Mouse (Mus musculus) adrenal gland, postnatal 4 days (tissue): Measurements from ENCODE around the gene Pfkl. TPM values are rescaled to one million over a fixed set of nuclear protein-coding genes. Genes with fewer than 3 reads are reported as not detected.
A peak's percentile ranks its signal among the peaks of the same experiment; 100 is the strongest.
"Not testable (repeated sequence)": the region's sequence is repeated elsewhere in the genome, so short reads cannot be mapped to it uniquely, and the experiment has no call there.

Experiments
- DNase-seq, 2 experiments: peaks; one replicate each; pipeline ENCODE4 v3.0.0; 2021 to 2022; ENCODE audit warnings: low spot score in 2 of 2, mixed read lengths in 2 of 2
- total RNA-seq, 2 experiments: library from RNA; stranded (reverse); gene quantifications; 2 replicates each; pipeline ENCODE4 v1.2.3; 2021

Pfkl gene
- total RNA-seq, 2 experiments from 2014 or later = 85.6 to 87.2 TPM

- no peak for DNase-seq
These were observed 3.0 kb upstream of the Pfkl start for GRCm38 (mm10) chr10:78012661-78013495.

GRCm38 (mm10) chr10:78011116-78011515, 1.2 kb upstream of the Pfkl start:
- not testable (repeated sequence) for DNase-seq

GRCm38 (mm10) chr10:78010335-78010734, 452 bp upstream of the Pfkl start:
- no peak for DNase-seq

GRCm38 (mm10) chr10:78009184-78009944, 519 bp downstream of the Pfkl start:
- peak; percentile 92 to 97 for DNase-seq

GRCm38 (mm10) chr10:78008169-78008568, 1.7 kb downstream of the Pfkl start:
- DNase-seq = no peak

- no peak for DNase-seq
These were observed 2.7 kb downstream of the Pfkl start for GRCm38 (mm10) chr10:78007203-78007602.

- DNase-seq = no peak
These were observed 4.0 kb downstream of the Pfkl start for GRCm38 (mm10) chr10:78005791-78006438.

- DNase-seq = no peak
These were observed 5.3 kb downstream of the Pfkl start for GRCm38 (mm10) chr10:78004479-78005100.

- no peak for DNase-seq
These were observed 7.6 kb downstream of the Pfkl start for GRCm38 (mm10) chr10:78002316-78002715.

- DNase-seq = no peak
These were observed 8.1 kb downstream of the Pfkl start for GRCm38 (mm10) chr10:78001796-78002195.

GRCm38 (mm10) chr10:78000200-78000599, 9.7 kb downstream of the Pfkl start:
- DNase-seq = no peak

- no peak for DNase-seq
These were observed 14.2 kb downstream of the Pfkl start for GRCm38 (mm10) chr10:77995639-77996038.

GRCm38 (mm10) chr10:77985775-77986174, 24.1 kb downstream of the Pfkl start:
- DNase-seq = no peak

GRCm38 (mm10) chr10:77984660-77985059, 25.2 kb downstream of the Pfkl start:
- peak in 1 of 2 experiments; percentile 32 for DNase-seq

GRCm38 (mm10) chr10:77978351-77979350, 31.2 kb downstream of the Pfkl start, which contains the start of gene 1810043G02Rik:
Gene 1810043G02Rik (plus strand): TSS chr10:77978524.
- DNase-seq = peak; percentile 98 to 99

- no peak for DNase-seq
These were observed 33.3 kb downstream of the Pfkl start for GRCm38 (mm10) chr10:77976458-77977150.

- DNase-seq = no peak
These were observed 34.2 kb downstream of the Pfkl start for GRCm38 (mm10) chr10:77975653-77976052.

GRCm38 (mm10) chr10:77974811-77975210, 35.1 kb downstream of the Pfkl start:
- no peak for DNase-seq

GRCm38 (mm10) chr10:77974323-77974722, 35.6 kb downstream of the Pfkl start:
- DNase-seq = no peak
